Mouse (Mus musculus): ENCODE measurements around the gene Mylip. TPM values are rescaled to one million over a fixed set of nuclear protein-coding genes. Genes with fewer than 3 reads are reported as not detected.
A peak's percentile ranks its signal among the peaks of the same experiment; 100 is the strongest.

Mylip gene
- 7.0 and 7.6 TPM in 2 replicates for polyA plus RNA-seq (2016; fragmentation: Nextera tagmentation; extraction: Ambion mirVana)

GRCm38 (mm10) chr13:45389448-45390311, at the start of gene Mylip:
TSS of gene Mylip (plus strand) at chr13:45389742.
- Histone ChIP-seq H3K9me3 (replicated peaks) (no peaks in the 10 kb centered on the region), H3K4me3 (peak within 1 kb of the TSS; percentile 90), H3K4me2 (peak within 1 kb of the TSS; percentile 89), H3K27me3 (replicated peaks) (peaks cover 22% of the 10 kb centered on the region), H3K4me1 (peaks cover 70% of the 10 kb centered on the region), H3K9ac (peak within 1 kb of the TSS; percentile 94), H3K36me3 (peaks cover 27% of the 10 kb centered on the region), H3K27ac (peak within 1 kb of the TSS; percentile 84)
- WGBS (ENCODE audit: insufficient replicate concordance), result under 1% methylated on average over 77 of the region's 81 CpGs
- ATAC-seq, result peak; percentile 95

GRCm38 (mm10) chr13:45341991-45342390, 47.6 kb upstream of the Mylip start:
- H3K4me2 ChIP-seq, result no peak overlapping the region
- peaks cover 9% of the 10 kb centered on the region for H3K4me1 ChIP-seq
- H3K9me3 ChIP-seq (replicated peaks), result no peaks in the 10 kb centered on the region
- no peak overlapping the region for H3K4me3 ChIP-seq
- H3K36me3 ChIP-seq, result no peaks in the 10 kb centered on the region
- peaks cover 21% of the 10 kb centered on the region for H3K27me3 ChIP-seq (replicated peaks)
- ATAC-seq, result no peak
- no peak overlapping the region for H3K9ac ChIP-seq
- no peak overlapping the region for H3K27ac ChIP-seq

GRCm38 (mm10) chr13:45343541-45343940, 46.0 kb upstream of the Mylip start:
- H3K9me3 ChIP-seq (replicated peaks), result no peaks in the 10 kb centered on the region
- H3K27me3 ChIP-seq (replicated peaks), result peaks cover 22% of the 10 kb centered on the region
- H3K9ac ChIP-seq, result no peak overlapping the region
- ATAC-seq, result no peak
- no peak overlapping the region for H3K4me3 ChIP-seq
- H3K4me2 ChIP-seq, result no peak overlapping the region
- no peak overlapping the region for H3K27ac ChIP-seq
- no peaks in the 10 kb centered on the region for H3K36me3 ChIP-seq
- 80% methylated on average over 6 of the region's 6 CpGs for WGBS (ENCODE audit: insufficient replicate concordance)
- H3K4me1 ChIP-seq, result peaks cover 9% of the 10 kb centered on the region

GRCm38 (mm10) chr13:45343966-45344365, 45.6 kb upstream of the Mylip start:
- 61% methylated on average over 4 of the region's 4 CpGs for WGBS (ENCODE audit: insufficient replicate concordance)
- no peak for ATAC-seq
- Histone ChIP-seq H3K4me3 (no peak overlapping the region), H3K36me3 (no peaks in the 10 kb centered on the region), H3K9me3 (replicated peaks) (no peaks in the 10 kb centered on the region), H3K27ac (no peak overlapping the region), H3K27me3 (replicated peaks) (peaks cover 22% of the 10 kb centered on the region), H3K4me2 (no peak overlapping the region), H3K4me1 (peaks cover 9% of the 10 kb centered on the region), H3K9ac (no peak overlapping the region)

- Histone ChIP-seq H3K27me3 (replicated peaks) (peaks cover 17% of the 10 kb centered on the region; the same call in 1 of the 2 replicates), H3K36me3 (no peaks in the 10 kb centered on the region), H3K9me3 (replicated peaks) (no peaks in the 10 kb centered on the region), H3K4me2 (no peak overlapping the region), H3K9ac (no peak overlapping the region), H3K4me3 (no peak overlapping the region), H3K27ac (no peak overlapping the region), H3K4me1 (peaks cover 9% of the 10 kb centered on the region)
- ATAC-seq, result no peak
- WGBS (ENCODE audit: insufficient replicate concordance), result 48% methylated on average over 14 of the region's 14 CpGs
These were observed 43.9 kb upstream of the Mylip start for GRCm38 (mm10) chr13:45345471-45346159.

- Histone ChIP-seq H3K9ac (no peak overlapping the region), H3K9me3 (replicated peaks) (no peaks in the 10 kb centered on the region), H3K4me3 (no peak overlapping the region), H3K27me3 (replicated peaks) (peaks cover 14% of the 10 kb centered on the region), H3K27ac (no peak overlapping the region), H3K4me1 (no peaks in the 10 kb centered on the region), H3K36me3 (no peaks in the 10 kb centered on the region), H3K4me2 (no peak overlapping the region)
- ATAC-seq, result no peak
- WGBS (ENCODE audit: insufficient replicate concordance), result 48% methylated on average over 5 of the region's 5 CpGs
These were observed 38.1 kb upstream of the Mylip start for GRCm38 (mm10) chr13:45351483-45351882.

- Histone ChIP-seq H3K36me3 (no peaks in the 10 kb centered on the region), H3K27me3 (replicated peaks) (peaks cover 21% of the 10 kb centered on the region), H3K4me3 (no peak overlapping the region), H3K4me1 (peaks cover 14% of the 10 kb centered on the region), H3K9ac (no peak overlapping the region), H3K4me2 (no peak overlapping the region), H3K9me3 (replicated peaks) (no peaks in the 10 kb centered on the region), H3K27ac (no peak overlapping the region)
- 58% methylated on average over 2 of the region's 2 CpGs for WGBS (ENCODE audit: insufficient replicate concordance)
- no peak for ATAC-seq
These were observed 34.7 kb upstream of the Mylip start for GRCm38 (mm10) chr13:45354824-45355223.

- no peak for ATAC-seq
- WGBS (ENCODE audit: insufficient replicate concordance), result 31% methylated on average over 5 of the region's 5 CpGs
- no peak overlapping the region for H3K27ac ChIP-seq
- H3K4me2 ChIP-seq, result no peak overlapping the region
- no peaks in the 10 kb centered on the region for H3K36me3 ChIP-seq
- no peak overlapping the region for H3K4me3 ChIP-seq
- H3K9ac ChIP-seq, result no peak overlapping the region
- no peaks in the 10 kb centered on the region for H3K9me3 ChIP-seq (replicated peaks)
- peaks cover 14% of the 10 kb centered on the region for H3K4me1 ChIP-seq
- H3K27me3 ChIP-seq (replicated peaks), result peaks cover 32% of the 10 kb centered on the region
These were observed 31.3 kb upstream of the Mylip start for GRCm38 (mm10) chr13:45358208-45358607.

- H3K36me3 ChIP-seq, result no peaks in the 10 kb centered on the region
- peaks cover 31% of the 10 kb centered on the region for H3K27me3 ChIP-seq (replicated peaks)
- no peak overlapping the region for H3K4me3 ChIP-seq
- no peak overlapping the region for H3K27ac ChIP-seq
- H3K9ac ChIP-seq, result no peak overlapping the region
- ATAC-seq, result no peak
- no peak overlapping the region for H3K4me2 ChIP-seq
- peaks cover 14% of the 10 kb centered on the region for H3K4me1 ChIP-seq
- H3K9me3 ChIP-seq (replicated peaks), result no peaks in the 10 kb centered on the region
- 38% methylated on average over 13 of the region's 13 CpGs for WGBS (ENCODE audit: insufficient replicate concordance)
These were observed 30.7 kb upstream of the Mylip start for GRCm38 (mm10) chr13:45358676-45359323.

- Histone ChIP-seq H3K4me3 (no peak overlapping the region), H3K9me3 (replicated peaks) (no peaks in the 10 kb centered on the region), H3K27me3 (replicated peaks) (peaks cover 42% of the 10 kb centered on the region), H3K4me2 (no peak overlapping the region), H3K4me1 (no peaks in the 10 kb centered on the region), H3K9ac (no peak overlapping the region), H3K36me3 (no peaks in the 10 kb centered on the region), H3K27ac (no peak overlapping the region)
- 68% methylated on average over 10 of the region's 10 CpGs for WGBS (ENCODE audit: insufficient replicate concordance)
- no peak for ATAC-seq
These were observed 23.8 kb upstream of the Mylip start for GRCm38 (mm10) chr13:45365788-45366187.

GRCm38 (mm10) chr13:45371673-45372072, 17.9 kb upstream of the Mylip start:
- Histone ChIP-seq H3K36me3 (no peaks in the 10 kb centered on the region), H3K4me1 (no peaks in the 10 kb centered on the region), H3K4me2 (no peak overlapping the region), H3K9ac (no peak overlapping the region), H3K9me3 (replicated peaks) (no peaks in the 10 kb centered on the region), H3K27me3 (replicated peaks) (peaks cover 20% of the 10 kb centered on the region), H3K27ac (no peak overlapping the region), H3K4me3 (no peak overlapping the region)
- ATAC-seq, result no peak
- WGBS (ENCODE audit: insufficient replicate concordance), result 41% methylated on average over 2 of the region's 2 CpGs

GRCm38 (mm10) chr13:45372456-45372855, 17.1 kb upstream of the Mylip start:
- peaks cover 22% of the 10 kb centered on the region for H3K27me3 ChIP-seq (replicated peaks)
- no peak overlapping the region for H3K4me3 ChIP-seq
- no peak overlapping the region for H3K4me2 ChIP-seq
- ATAC-seq, result no peak
- no peaks in the 10 kb centered on the region for H3K36me3 ChIP-seq
- no peak overlapping the region for H3K27ac ChIP-seq
- 60% methylated on average over 2 of the region's 2 CpGs for WGBS (ENCODE audit: insufficient replicate concordance)
- H3K4me1 ChIP-seq, result no peaks in the 10 kb centered on the region
- no peaks in the 10 kb centered on the region for H3K9me3 ChIP-seq (replicated peaks)
- H3K9ac ChIP-seq, result no peak overlapping the region
